Mouse (Mus musculus) left cerebral cortex, adult 2 months (tissue): ENCODE measurements around the gene Atcay. TPM values are rescaled to one million over a fixed set of nuclear protein-coding genes. Genes with fewer than 3 reads are reported as not detected.
"Not testable (repeated sequence)": the region's sequence is repeated elsewhere in the genome, so short reads cannot be mapped to it uniquely, and the experiment has no call there.

ENCODE experiments used
- DNase-seq, 2 experiments: peaks; one replicate each; pipeline ENCODE4 v3.0.0; 2021 to 2022; ENCODE audit warnings: low spot score in 2 of 2, mixed read lengths in 1 of 2; ENCODE audit errors: extremely low spot score in 1 of 2
- H3K27ac ChIP-seq: fragments of 200-600 bp; 2 replicates; pipeline ENCODE4 v1.8.1; 2022
- H3K4me3 ChIP-seq: fragments of 200-600 bp; 2 replicates; pipeline ENCODE4 v1.8.1; 2022
- CTCF ChIP-seq: fragments of 200-600 bp; IDR thresholded peaks from 2 replicates; pipeline ENCODE4 v1.8.1; 2022; ENCODE audit warnings: antibody characterized with exemption, mild to moderate bottlenecking, moderate library complexity
- intact Hi-C: fragments of 180-260 bp; cut with DNase I; formaldehyde crosslinking; loops from one replicate; pipeline ENCODE4 v1.15.1; 2025
- total RNA-seq, 2 experiments: library from RNA; stranded (reverse); gene quantifications; 2 replicates each; pipeline ENCODE4 v1.2.3; 2021

Gene Atcay
- total RNA-seq, 2 experiments from 2014 or later = 203 to 206 TPM

DNA sequence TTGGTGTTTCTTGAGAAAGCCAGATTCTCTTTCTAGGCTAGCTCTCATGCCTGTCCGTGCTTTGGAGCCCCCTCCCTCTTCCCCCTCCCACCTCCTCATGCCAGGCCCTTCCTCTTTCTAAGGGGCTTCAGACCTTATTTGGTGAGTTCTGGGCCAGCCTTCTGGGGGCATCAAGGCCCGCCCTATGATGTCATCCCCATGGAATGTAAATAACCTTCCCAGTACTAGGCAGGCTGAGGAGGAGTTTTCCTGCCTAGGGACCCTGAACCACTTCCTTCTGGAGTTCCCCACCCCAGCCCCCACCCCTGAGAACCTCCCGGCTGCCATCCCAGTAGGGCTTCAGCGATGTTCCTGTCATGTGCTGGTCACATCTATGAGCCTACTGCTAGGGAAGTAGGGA lies 45.9 kb downstream of the Atcay start:
- no peak for DNase-seq
- TF ChIP-seq CTCF = no peak
- intact Hi-C loops = no loop called here
- Histone ChIP-seq H3K4me3 (no peak overlapping the region), H3K27ac (no peak overlapping the region)

DNA sequence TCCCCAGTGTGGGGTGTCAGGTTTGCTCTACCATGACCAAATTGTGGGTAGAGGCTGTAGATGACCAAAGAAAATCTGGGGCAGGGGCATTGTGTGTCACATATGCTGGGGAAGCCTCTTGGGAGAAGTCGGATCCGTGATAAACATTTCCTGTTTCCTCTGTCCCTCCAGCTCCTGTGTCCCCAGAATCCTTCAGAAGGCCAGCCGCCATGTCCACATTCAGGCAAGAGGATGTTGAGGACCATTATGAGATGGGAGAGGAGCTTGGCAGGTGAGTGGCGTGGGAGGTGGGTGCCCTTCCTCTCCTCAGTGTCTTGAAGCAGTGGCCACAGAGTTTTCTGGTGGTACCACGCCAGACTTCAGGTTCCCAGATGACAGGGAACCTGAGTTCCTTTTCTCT lies 46.8 kb downstream of the Atcay start, which contains the start of gene 4930442H23Rik:
TSS of gene 4930442H23Rik (minus strand) at position 45 of the 400 bp plus-strand sequence.
- H3K4me3 ChIP-seq = peak within 1 kb of the TSS; percentile 65
- TF ChIP-seq CTCF = no peak
- DNase-seq = no peak
- intact Hi-C loops = loop anchor here (1.0 kb wide), 1 partner anchor 8 kb away; no protein-coding TSS in a partner anchor
- peak within 1 kb of the TSS; percentile 93 for H3K27ac ChIP-seq

DNA sequence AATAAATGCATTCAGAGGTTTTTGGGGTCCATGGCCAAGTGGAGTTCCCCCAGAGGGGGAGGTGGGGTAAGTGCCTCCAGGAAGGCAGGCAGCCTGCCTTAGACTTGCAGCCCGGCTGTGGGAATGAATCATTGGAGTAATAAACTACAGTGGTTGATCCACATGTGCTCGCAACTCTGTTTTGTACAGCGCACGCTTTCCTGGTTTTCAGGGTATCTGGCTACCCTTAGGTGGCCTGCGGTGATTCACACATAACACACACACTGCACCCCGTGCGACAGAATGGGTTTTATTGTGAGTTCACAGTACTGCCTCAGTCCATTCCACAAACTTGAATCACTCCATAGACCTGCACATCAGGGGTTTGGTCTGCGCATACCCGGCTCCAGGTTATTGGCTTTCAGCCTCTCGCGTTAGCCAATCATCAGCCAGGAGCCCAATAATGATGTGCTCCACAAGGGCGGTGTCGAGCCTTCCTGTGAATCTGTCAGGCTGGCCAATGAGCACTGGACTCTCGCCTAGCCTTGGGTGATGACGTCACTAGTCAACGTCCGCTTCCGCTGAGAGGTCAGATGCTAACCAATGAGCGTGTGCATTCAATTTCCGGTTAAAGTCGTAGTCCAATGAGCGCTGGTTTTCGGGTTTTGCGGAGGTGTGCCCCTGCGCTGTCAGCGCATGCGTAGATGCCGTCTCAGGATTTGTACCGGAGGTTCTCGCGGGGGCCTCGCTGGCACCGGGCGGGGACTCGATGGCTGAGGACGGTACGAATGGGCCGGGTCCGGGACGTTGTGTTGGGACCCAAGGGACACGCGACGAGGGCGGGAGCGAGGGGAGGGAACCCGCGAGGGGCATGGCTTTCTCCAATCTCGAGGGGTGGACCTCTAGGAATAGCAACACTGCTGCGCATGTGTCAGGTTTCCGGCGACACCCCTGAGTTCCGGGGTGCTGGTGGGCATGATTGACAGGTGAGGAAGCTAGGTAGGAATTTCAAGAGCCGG lies 48.0 kb downstream of the Atcay start, which contains the start of gene Dapk3:
TSS of gene Dapk3 (plus strand) at position 670 of the 998 bp plus-strand sequence.
- peak within 1 kb of the TSS; percentile 65 for H3K4me3 ChIP-seq
- TF ChIP-seq CTCF = no peak; the same call in 1 of the 2 replicates
- peak within 1 kb of the TSS; percentile 93 for H3K27ac ChIP-seq
- intact Hi-C loops = loop anchor here (1.0 kb wide), 1 partner anchor 10 kb away; no protein-coding TSS in a partner anchor
- peak; percentile 95 to 96 for DNase-seq

DNA sequence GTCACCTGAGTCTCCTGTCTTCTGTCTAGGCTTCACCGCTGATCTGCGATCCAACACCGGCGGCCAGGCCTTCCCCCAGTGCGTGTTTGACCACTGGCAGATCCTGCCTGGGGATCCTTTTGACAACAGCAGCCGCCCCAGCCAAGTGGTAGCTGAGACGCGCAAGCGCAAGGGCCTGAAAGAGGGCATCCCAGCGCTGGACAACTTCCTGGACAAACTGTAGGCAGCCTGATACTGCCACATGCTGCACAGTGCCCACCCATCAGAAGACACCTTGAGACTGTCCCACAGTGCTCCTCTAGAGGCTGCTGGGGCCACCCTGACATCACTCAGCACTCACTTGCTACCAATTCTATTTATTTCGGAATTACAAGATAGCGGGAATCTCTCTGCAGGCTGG lies 48.8 kb downstream of the Atcay start:
- H3K27ac ChIP-seq, H3K4me3 ChIP-seq, intact Hi-C loops, DNase-seq: not testable (repeated sequence)

DNA sequence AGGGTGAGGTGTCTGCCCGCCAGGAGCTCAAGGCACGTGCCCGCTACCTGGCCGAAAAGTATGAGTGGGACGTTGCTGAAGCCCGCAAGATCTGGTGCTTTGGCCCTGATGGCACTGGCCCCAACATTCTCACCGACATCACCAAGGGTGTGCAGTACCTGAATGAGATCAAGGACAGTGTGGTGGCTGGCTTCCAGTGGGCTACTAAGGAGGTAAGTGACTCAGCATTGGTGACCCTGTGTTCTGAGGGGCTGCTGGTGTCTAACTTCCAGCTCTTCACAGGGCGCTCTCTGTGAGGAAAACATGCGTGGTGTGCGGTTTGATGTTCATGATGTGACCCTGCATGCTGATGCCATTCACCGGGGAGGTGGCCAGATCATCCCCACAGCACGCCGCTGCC lies 49.7 kb downstream of the Atcay start:
- no peak for DNase-seq
- TF ChIP-seq CTCF = no peak
- intact Hi-C loops = no loop called here
- Histone ChIP-seq H3K4me3 (no peak overlapping the region), H3K27ac (no peak overlapping the region)

DNA sequence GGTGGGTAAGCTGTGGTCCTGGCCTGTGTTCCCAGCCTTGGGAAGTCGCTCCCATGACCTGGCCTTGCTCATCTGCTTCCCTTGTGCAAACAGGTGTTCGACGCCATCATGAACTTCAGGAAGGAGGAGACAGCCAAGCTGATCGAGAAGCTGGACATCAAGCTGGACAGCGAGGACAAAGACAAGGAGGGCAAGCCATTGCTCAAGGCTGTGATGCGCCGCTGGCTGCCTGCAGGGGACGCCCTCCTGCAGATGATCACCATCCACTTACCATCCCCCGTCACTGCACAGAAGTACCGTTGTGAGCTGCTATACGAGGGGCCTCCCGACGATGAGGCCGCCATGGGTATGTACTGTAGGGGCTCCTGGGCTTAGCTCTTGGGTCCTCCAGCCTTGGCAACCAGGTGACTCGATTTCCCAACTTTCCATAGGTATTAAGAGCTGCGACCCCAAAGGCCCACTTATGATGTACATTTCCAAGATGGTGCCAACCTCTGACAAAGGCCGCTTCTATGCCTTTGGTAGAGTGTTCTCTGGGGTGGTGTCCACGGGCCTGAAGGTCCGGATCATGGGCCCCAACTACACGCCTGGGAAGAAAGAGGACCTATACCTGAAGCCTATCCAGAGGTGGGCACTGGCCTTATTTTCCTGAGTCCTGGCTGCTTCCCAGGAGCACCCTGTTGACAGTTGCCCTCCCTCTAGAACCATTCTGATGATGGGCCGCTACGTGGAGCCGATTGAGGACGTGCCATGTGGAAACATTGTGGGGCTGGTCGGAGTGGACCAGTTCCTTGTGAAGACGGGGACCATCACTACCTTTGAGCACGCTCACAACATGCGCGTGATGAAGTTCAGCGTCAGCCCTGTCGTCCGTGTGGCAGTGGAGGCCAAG lies 50.9 kb downstream of the Atcay start:
- H3K27ac ChIP-seq = no peak overlapping the region
- H3K4me3 ChIP-seq = no peak overlapping the region
- intact Hi-C loops = no loop called here
- DNase-seq = no peak
- no peak; the same call in 1 of the 2 replicates for TF ChIP-seq CTCF

DNA sequence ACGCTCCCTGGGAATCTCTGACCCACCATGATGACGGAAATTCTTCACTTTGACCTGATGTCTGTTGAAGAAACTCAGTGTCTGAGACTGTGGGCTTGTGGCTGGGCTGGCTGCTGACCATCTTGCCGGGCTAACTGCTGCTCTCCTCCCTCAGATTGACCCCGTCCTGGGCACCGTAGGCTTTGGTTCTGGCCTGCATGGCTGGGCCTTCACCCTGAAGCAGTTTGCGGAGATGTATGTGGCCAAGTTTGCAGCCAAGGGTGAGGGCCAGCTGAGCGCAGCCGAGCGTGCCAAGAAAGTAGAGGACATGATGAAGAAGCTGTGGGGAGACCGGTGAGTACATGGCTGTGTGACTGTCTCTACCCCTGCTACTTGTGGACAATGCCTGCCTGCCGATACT lies 51.7 kb downstream of the Atcay start:
- TF ChIP-seq CTCF = no peak
- no peak for DNase-seq
- Histone ChIP-seq H3K27ac (no peak overlapping the region), H3K4me3 (no peak overlapping the region)
- intact Hi-C loops = no loop called here

DNA sequence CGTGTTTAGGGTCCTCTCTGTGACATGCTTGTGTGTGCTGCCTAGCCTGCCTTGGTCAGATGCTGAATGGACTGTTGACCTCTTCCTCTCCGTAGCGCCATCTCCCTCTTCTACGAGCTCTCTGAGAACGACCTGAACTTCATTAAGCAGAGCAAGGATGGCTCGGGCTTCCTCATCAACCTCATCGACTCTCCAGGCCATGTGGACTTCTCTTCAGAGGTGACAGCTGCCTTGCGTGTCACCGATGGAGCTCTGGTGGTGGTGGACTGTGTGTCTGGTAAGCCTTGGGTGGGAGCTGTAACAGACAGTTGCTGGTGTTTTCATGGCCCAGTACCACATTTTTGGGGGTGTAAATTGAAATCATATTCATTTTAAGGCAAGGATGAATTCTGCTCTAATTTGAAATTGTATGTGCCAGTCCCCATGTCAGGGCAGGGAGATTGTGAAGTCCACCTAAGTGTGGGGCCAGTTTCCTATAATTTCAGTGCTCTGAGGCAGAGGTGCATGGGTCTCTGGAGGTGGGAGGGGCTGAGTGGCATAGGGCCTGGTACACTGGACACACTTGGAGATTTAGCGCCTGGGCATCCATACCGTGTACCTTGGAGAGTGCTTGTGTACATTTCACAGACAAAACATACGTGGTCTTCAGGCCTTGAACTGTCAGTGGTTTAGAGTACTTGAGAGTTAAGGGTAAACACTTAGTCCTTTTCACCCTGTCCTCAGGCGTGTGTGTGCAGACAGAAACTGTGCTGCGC lies 52.5 kb downstream of the Atcay start:
- no peak for TF ChIP-seq CTCF
- DNase-seq = no peak
- H3K4me3 ChIP-seq = peak overlapping the region; percentile 97
- no peak overlapping the region; the same call in 1 of the 2 replicates for H3K27ac ChIP-seq
- intact Hi-C loops = no loop called here

DNA sequence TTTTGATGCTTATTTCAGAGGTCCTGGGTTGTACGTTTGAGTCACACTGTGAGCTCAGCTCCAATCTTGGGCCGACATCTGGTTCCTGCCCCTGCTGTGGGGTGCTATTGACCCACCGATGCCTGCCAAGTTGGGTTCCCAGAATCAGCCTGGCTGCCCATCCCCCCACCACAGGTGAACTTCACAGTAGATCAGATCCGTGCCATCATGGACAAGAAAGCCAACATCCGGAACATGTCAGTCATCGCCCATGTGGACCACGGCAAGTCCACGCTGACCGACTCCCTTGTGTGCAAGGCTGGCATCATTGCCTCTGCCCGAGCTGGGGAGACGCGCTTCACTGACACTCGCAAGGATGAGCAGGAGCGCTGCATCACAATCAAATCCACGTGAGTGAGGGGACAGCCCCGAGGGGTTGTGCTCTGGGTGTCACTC lies 53.1 kb downstream of the Atcay start:
- H3K4me3 ChIP-seq = peak overlapping the region; percentile 97
- DNase-seq = no peak
- no peak for TF ChIP-seq CTCF
- H3K27ac ChIP-seq = peak overlapping the region; percentile 91
- intact Hi-C loops = no loop called here

DNA sequence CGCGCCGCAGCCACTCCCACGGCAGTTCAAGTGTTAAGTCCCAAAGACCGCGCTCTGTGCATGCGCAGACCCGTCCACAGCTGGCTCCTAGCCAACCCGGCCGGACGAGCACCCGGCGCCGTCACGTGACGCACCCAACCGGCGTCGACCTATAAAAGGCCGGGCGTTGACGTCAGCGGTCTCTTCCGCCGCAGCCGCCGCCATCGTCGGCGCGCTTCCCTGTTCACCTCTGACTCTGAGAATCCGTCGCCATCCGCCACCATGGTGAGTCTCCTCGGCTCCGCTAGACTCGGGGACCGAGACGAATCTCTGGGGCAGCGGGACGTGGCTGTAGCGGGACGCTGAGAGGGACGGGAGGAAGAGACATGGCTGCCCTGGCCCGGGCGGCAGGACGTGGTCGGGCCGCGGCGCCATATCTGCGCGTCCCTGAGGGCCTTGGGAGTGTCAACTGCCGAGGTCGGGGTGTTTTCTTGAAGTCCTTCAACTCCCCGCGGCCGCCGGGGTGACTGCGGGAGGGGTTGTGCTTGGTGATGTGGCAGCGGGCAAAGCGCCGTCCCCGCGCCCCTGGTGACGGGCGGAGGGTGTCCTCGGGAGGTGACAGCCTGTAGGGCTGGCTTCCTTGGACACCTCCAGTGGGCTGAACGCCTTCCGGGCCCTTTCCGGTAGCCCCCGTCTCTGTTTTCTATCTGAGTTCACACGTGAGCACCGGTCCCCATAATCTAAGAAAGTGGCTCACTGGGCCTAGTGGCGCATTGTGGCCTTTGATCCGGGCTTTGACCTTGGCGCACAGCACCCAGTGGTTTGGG lies 54.0 kb downstream of the Atcay start, which contains the start of gene Eef2:
TSS of gene Eef2 (plus strand) at position 166 of the 806 bp plus-strand sequence.
- H3K4me3 ChIP-seq = peak within 1 kb of the TSS; percentile 97
- H3K27ac ChIP-seq = peak within 1 kb of the TSS; percentile 91
- TF ChIP-seq CTCF = no peak
- DNase-seq = peak; percentile 99
- intact Hi-C loops = no loop called here
